Mouse (Mus musculus) gastrocnemius, postnatal 25 days (tissue): ENCODE data around the gene Acot8. TPM values are rescaled to one million over a fixed set of nuclear protein-coding genes. Genes with fewer than 3 reads are reported as not detected.
A peak's percentile ranks its signal among the peaks of the same experiment; 100 is the strongest.

Experiments
- DNase-seq: peaks from one replicate; pipeline ENCODE4 v3.0.0; 2022
- total RNA-seq, 2 experiments: library from RNA; stranded (reverse); gene quantifications; 1 replicate in 1 of 2; 2 replicates in 1 of 2; pipeline ENCODE4 v1.2.3; 2021

Gene Acot8
- total RNA-seq, 2 experiments from 2014 or later, result 8.0 to 9.1 TPM

DNA sequence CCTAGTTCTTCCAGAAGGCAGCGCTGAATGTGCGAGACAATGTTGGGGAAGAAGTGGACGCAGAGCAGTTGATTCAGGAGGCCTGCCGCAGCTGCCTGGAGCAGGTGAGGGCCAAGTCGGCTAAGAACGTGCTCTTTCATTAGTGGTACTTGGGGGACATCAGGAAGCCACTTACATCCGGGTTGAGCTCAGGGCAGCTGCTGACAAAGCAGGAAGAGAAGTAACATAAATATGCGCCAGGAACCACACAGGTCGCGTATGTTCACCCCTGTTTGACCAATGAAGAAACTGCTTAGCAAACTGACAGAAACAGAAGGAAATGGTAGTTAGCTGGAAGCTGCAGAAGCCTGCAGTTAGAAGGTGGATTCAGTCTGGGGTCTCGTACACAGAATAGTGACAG lies 50.6 kb downstream of the Acot8 start:
- no peak for DNase-seq

- DNase-seq, result no peak
These were observed 52.2 kb downstream of the Acot8 start for GRCm38 (mm10) chr2:164752454-164752853.

- no peak for DNase-seq
These were observed 55.7 kb downstream of the Acot8 start for GRCm38 (mm10) chr2:164748991-164749390.

DNA sequence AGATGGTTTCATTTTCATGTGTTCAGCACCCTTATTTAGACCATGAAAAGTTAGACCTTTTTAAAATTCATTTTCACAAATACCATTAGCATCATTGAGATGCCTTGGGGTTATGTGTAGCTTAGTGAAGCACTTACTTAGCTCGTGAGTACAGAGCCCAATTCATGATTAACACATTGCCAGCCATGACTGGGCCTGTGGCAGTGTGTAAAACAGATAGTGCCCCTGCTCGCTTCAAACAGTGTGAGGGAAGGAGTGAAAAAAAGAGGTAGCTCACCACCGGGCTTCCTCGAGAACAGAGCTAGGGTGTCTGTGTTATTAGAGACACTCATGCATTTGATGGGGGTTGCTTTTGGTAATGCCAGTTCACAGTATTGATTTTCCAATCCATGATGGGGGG lies 56.5 kb downstream of the Acot8 start:
- no peak for DNase-seq

DNA sequence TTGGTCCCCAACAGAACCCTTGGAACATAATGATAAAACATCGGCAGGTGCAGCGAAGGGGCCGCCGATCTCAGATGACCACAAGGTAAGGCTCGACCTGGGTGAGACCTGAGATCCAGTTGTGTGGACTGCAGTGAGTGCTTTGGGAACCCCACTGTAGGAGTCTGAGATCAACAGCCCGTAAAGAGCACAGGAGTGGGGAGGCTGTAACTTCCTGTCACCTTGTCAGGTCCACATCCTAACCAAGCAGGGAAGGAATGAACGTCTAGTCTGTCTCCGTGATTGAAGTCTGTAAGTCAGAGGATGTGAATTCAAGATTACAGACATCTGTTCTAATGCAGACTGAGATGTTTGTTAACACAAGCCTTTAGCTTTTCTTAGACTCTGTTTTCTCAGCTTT lies 58.0 kb downstream of the Acot8 start:
- no peak for DNase-seq

DNA sequence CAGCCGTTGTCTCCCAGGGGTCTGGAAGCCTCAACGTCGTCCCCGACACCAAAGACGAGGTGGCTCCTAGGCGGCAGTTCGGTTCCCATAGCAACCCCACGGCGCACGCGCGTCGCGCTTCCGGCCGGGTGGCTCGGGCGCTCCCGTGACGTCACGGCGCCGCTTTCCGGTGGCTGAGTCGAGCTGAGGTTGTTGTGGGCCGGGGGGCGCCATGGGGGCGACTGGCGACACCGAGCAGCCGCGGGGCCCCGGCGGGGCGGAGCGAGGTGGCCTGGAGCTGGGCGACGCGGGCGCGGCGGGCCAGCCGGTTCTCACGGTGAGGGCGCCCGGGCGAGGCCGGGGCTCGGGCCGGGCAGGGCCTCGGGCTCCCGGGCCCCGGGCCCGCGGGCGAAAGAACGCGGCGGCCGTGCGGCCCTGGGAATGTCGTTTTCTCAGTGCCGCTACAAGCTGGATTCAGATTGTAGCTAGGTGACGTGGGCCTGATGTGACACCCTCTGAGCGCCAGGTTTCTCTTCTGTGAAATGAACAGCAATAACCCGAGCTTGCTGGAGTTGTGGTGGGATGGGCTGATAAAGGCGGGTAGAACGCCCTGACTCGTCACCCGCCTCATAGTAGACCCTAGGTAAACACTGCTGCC lies 58.7 kb downstream of the Acot8 start, which contains the start of the genes Wfdc3 and Dnttip1:
Gene Wfdc3 (minus strand): TSS at position 89 of the 637 bp plus-strand sequence.
Gene Dnttip1 (plus strand): TSS at position 141 of the 637 bp plus-strand sequence.
- DNase-seq, result peak; percentile 89

DNA sequence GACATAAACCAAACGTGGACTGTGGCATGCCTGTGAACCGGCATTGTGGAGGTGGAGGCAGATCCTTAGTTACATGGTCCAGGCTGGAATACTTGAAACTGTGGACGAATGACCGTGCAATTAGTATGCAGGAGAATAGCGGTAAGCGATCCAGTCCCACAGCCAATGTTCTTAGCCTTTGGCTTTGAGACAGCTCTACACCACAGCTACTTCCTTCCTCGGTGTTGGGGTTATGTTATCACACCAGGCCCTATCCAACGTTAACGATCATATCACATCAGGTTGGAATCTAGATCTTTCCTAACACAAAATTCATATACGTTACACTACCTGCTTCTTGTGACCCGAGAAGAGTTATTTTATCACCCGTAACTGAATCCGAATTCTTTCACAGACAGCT lies 59.7 kb downstream of the Acot8 start:
- no peak for DNase-seq

Other genes starting within 250 kb of the Acot8 start
- gene Wfdc2, start 242.5 kb downstream of the Acot8 start, total RNA-seq, result not detected
- gene Spint3, start 231.4 kb downstream of the Acot8 start, total RNA-seq, result not detected
- not detected for gene Wfdc6a, start 219.4 kb downstream of the Acot8 start, total RNA-seq
- not detected for gene Eppin, start 211.3 kb downstream of the Acot8 start, total RNA-seq
- gene Wfdc6b, start 191.4 kb downstream of the Acot8 start, total RNA-seq, result not detected
- not detected for gene Wfdc8, start 191.3 kb downstream of the Acot8 start, total RNA-seq
- gene Wfdc16, start 166.1 kb downstream of the Acot8 start, total RNA-seq, result not detected
- gene Wfdc10, start 148.8 kb downstream of the Acot8 start, total RNA-seq, result not detected
- not detected for gene Wfdc9, start 148.3 kb downstream of the Acot8 start, total RNA-seq
- gene Wfdc11, start 130.8 kb downstream of the Acot8 start, total RNA-seq, result not detected
- not detected for gene Wfdc13, start 119.8 kb downstream of the Acot8 start, total RNA-seq
- gene Spint4, start 106.4 kb downstream of the Acot8 start, total RNA-seq, result not detected
- not detected for gene Spint5, start 89.6 kb downstream of the Acot8 start, total RNA-seq
- gene Wfdc3, start 59.0 kb downstream of the Acot8 start, total RNA-seq, result not detected
- 10 to 100 TPM; 17.0 to 17.5 TPM for gene Dnttip1, start 58.9 kb downstream of the Acot8 start, total RNA-seq
- gene Ube2c, start 35.0 kb downstream of the Acot8 start, total RNA-seq, result 1 to 10 TPM; 1.2 to 1.7 TPM
- gene Tnnc2, start 24.9 kb downstream of the Acot8 start, total RNA-seq, result over 10,000 TPM; 15,847 to 16,724 TPM
- 10 to 100 TPM; 19.3 to 19.8 TPM for gene Snx21, start 19.1 kb downstream of the Acot8 start, total RNA-seq
- 1 to 10 TPM; 1.4 TPM for gene Zswim3, start 216 bp upstream of the Acot8 start, total RNA-seq
- 1 to 10 TPM; 3.7 to 3.8 TPM for gene Zswim1, start 17.8 kb upstream of the Acot8 start, total RNA-seq
- not detected for gene Spata25, start 23.7 kb upstream of the Acot8 start, total RNA-seq
- 10 to 100 TPM; 42.9 to 49.2 TPM for gene Ctsa, start 28.0 kb upstream of the Acot8 start, total RNA-seq
- gene Neurl2, start 28.6 kb upstream of the Acot8 start, total RNA-seq, result 10 to 100 TPM; 28.9 to 35.0 TPM
- gene Pltp, start 52.8 kb upstream of the Acot8 start, total RNA-seq, result 10 to 100 TPM; 14.8 to 18.6 TPM
- 10 to 100 TPM; 21.0 to 25.8 TPM for gene Pcif1, start 74.4 kb upstream of the Acot8 start, total RNA-seq
- gene Zfp335, start 106.9 kb upstream of the Acot8 start, total RNA-seq, result 1 to 10 TPM; 8.2 to 9.2 TPM
- 1 to 10 TPM in 1 of 2 experiments, under 1 TPM in 1; 0.64 to 1.4 TPM for gene Mmp9, start 135.9 kb upstream of the Acot8 start, total RNA-seq
- under 1 TPM; 0.21 to 0.38 TPM for gene Slc12a5, start 155.9 kb upstream of the Acot8 start, total RNA-seq
- 10 to 100 TPM in 1 of 2 experiments, 1 to 10 TPM in 1; 9.9 to 12.6 TPM for gene Ncoa5, start 230.0 kb upstream of the Acot8 start, total RNA-seq